Mouse (Mus musculus): ENCODE results near the gene Foxp4. TPM values are rescaled to one million over a fixed set of nuclear protein-coding genes. Genes with fewer than 3 reads are reported as not detected.

Gene Foxp4
- total RNA-seq, 2 experiments from 2014 or later: 3.4 to 16.9 TPM

GRCm38 (mm10) chr17:47901782-47902181 lies 22.7 kb downstream of the Foxp4 start:
- ATAC-seq (replicated peaks; ENCODE audit: poor library complexity, severe bottlenecking): peak; percentile 34; the same call in 1 of the 2 replicates

DNA sequence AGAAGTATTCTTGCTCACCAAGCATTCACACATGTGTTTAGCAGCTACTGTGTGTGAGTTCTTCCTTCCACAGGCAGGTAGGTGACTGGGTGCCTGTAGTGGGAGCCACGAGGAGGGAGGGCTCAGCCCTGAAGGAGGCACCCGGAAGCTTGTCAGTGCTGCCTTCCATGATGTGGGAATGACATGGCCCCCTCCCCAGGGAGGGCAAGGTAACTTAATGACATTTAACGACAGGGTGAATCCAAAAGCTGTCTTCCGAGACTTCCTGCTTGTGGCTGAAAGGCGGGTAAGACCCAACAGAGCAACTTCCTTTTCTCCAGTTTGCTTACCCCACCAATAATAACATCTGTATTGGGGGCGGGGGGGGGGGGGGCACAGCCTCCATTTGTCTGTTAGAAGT lies 23.7 kb downstream of the Foxp4 start:
- peak; percentile 69 for ATAC-seq (replicated peaks; ENCODE audit: poor library complexity, severe bottlenecking)

DNA sequence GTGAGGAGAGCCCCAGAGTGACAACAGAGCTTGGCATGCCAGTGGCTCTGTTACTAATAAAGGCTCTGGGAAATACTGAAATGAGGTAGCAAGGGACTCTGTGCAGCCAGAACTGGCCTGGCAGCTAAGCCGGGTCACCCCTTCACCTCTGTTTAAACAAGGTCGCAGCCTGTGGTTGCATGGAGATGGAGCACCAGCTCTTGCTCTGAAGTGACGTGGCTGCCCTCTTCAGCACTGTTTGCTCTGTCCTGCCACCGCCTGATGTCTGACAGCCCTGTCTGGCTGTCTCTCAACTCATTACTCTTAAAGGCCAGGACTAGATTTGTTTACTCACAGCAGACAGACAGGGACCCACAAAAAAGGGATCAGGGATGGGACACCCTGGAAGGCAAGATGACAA lies 25.3 kb downstream of the Foxp4 start:
- ATAC-seq (replicated peaks; ENCODE audit: poor library complexity, severe bottlenecking): no peak

GRCm38 (mm10) chr17:47897956-47898752 lies 26.3 kb downstream of the Foxp4 start:
- no peak for ATAC-seq (replicated peaks; ENCODE audit: poor library complexity, severe bottlenecking)

DNA sequence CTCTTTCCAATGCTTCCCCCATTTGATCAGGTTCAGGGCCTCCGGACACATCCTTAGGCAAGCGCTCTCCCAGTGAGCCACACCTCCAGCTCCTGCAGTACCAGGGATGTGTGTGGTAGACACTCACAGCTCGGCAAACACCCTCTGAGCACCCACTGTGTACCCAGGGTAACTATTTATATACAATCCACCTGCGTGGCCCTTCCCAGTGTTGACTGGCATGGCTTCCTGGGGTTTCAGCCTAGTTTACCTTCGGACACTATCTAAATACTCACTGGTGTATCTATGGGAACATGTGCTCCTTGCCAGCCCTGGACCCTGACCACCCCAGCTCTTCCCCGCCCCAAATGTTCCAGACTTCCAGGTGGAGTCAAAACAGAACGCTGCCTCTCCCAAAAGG lies 34.7 kb downstream of the Foxp4 start:
- ATAC-seq (replicated peaks; ENCODE audit: poor library complexity, severe bottlenecking): no peak

GRCm38 (mm10) chr17:47889267-47889666 lies 35.2 kb downstream of the Foxp4 start:
- no peak for ATAC-seq (replicated peaks; ENCODE audit: poor library complexity, severe bottlenecking)

DNA sequence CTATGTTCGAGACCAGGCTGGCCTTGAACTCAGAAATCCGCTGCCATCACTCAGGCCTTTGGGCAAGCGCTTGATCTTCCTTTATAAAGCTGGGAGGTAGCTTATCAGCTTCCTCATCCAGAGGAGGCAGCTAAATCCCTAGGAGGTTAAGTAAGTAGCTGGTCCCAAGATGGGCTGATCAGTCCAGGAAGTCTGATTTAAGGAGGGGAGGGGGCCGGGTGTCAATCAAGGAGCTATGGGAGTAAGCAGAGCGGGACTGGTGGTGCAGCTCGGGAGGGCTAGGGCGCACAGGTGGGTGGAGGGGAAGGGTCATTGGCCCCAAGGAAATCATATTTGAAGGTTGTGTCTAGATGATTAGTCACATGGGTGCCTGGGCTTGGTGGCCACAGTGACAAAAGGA lies 35.8 kb downstream of the Foxp4 start:
- no peak for ATAC-seq (replicated peaks; ENCODE audit: poor library complexity, severe bottlenecking)

- no peak for ATAC-seq (replicated peaks; ENCODE audit: poor library complexity, severe bottlenecking)
Observed at GRCm38 (mm10) chr17:47888155-47888455, 36.3 kb downstream of the Foxp4 start.

DNA sequence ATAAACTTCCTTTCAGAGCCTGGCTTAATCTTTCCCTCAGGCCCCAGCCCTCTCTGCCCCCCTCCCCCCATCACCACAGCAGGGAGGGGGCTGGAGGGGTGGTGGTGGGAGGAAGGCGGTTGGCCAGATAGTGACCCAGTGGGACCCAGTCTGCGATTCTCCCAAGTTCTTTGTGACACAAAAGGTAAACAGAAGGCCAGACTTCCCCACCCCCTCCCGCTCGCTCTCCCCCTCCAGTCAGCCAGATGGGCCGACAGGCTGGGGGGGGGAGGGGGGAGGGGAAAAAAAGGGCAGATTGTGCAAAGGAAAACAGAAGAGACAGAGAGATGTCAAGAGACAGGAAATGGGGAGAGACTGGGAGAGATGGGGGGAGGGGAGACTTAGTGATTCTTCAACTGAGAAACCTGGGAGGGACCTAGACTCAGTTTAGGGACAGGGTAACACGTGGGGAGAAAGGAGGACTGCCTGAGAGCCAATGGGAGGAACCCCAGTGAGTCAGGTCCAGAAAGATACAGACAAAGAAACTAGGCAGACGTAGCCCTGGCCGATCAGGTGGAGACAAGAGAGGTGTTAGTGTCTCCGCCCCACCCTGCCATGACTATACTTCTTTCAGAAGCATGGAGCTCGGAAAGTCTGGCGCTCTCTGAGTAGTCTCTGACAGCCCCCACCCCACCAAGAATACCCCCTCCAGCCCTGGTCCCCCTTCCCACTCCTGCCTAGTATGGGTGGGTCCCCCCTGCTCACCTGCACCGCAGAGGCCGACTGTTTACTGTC lies 36.9 kb downstream of the Foxp4 start:
- no peak for ATAC-seq (replicated peaks; ENCODE audit: poor library complexity, severe bottlenecking)

- peak; percentile 44; the same call in 1 of the 2 replicates for ATAC-seq (replicated peaks; ENCODE audit: poor library complexity, severe bottlenecking)
Observed at GRCm38 (mm10) chr17:47883099-47883498, 41.3 kb downstream of the Foxp4 start.

- ATAC-seq (replicated peaks; ENCODE audit: poor library complexity, severe bottlenecking): no peak
Observed at GRCm38 (mm10) chr17:47881330-47881729, 43.1 kb downstream of the Foxp4 start.

DNA sequence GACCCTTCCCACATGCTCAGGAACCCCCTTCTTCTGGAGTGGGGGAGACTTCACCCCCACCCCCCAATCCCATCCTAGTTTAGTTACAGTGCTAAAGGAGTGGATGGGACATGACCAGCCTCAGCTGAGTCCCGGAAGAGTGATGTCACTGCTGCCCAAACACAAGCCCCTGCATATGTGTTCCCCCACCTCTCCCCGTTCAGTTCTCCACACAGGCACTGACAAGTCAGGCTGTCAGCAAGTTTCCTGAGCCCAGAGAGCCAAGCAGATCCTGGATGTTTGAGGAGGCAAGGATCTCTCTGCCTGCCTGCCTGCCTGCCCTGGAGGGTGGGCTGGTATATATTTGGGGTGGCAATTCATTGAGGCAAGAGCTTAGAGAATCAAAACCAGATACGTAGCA lies 45.2 kb downstream of the Foxp4 start:
- no peak for ATAC-seq (replicated peaks; ENCODE audit: poor library complexity, severe bottlenecking)

GRCm38 (mm10) chr17:47878378-47879089 lies 45.9 kb downstream of the Foxp4 start:
- peak; percentile 17; the same call in 1 of the 2 replicates for ATAC-seq (replicated peaks; ENCODE audit: poor library complexity, severe bottlenecking)

DNA sequence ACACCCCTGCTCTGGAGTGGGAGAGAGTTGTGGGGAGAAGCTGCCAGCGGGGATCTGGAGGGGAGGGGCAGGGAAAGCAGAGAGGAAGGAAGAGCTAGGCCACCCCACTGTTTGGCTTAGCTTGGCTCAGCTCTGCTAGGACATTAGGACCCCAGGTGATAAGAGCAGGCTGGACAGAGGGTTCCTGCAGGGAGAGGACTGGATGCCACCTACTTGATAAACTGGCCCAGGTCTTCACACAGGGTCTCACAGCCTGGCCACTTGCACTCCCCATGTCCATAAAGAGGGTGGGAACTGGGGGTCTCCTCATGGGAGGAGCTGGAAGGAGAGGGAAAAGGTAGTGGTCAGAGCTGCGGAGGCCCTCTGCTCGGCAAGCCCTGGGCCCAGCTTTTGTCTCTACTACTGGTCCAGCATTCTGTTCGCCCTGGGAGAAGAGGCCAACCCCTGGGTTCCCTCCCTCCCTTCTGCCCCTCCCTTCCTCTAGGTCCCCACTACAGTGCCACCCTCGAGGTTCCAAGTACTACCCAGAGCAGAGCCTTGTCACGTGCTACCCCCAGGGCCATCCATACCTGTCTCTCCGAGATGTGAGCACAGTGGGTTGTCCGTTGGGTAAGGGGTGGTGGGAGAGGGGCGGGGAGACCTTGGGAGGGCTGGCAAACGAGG lies 46.6 kb downstream of the Foxp4 start:
- ATAC-seq (replicated peaks; ENCODE audit: poor library complexity, severe bottlenecking): no peak

- no peak for ATAC-seq (replicated peaks; ENCODE audit: poor library complexity, severe bottlenecking)
Observed at GRCm38 (mm10) chr17:47876776-47877714, 47.4 kb downstream of the Foxp4 start.

DNA sequence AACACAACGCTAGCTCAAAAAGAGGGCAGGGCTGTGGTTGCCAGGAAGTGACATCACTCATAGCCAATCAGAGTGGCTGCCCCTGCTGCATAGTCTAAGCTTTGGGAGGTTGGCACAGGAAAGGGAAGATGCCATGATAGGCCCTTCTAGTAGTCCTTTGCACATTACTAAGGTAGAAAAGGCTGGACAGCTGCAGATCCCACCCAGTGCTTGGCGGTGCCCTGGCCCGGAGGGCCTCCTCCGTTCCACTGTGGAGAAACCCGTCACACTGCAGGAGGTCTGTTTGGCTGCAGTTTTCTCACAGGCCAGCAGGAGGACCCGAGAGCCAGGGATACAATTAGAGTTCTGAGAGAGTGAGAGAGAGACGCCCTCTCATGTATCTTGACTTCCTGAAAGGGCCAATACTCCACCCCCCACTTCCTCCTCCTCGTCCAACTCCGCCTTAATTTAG lies 51.1 kb downstream of the Foxp4 start:
- ATAC-seq (replicated peaks; ENCODE audit: poor library complexity, severe bottlenecking): peak; percentile 90

DNA sequence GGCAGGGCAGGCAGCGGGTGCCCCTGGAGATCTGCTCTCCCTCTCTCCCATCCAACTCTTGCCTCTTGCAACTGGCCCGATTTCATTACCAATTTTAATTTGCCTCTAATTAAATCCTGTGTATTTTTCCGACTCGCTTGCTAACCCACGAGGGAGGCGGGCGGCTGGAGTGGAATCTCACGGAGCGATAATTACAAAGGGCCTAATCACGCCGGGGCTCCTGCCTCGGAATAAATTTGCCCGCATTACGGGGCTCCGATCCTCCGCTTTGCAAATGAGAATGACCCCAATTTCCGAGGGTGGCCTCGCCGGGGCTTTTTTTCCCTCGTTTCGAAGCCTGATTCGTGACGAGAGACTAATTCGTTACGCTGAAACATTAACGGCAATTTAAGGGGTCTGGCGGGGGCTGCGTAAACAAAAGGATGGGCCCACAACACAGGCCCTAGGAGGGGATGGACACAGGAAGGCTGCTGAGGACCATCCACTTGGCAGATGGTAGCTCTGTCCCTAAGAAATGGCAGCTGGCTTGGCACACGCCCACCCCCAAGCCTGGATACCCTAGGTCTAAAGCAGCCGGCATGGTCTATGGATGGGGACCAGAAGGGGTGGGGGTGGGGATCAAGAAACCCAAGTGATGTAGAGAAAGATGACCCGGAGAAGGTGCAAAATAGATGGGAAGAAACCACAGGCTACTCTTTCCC lies 52.0 kb downstream of the Foxp4 start:
- no peak for ATAC-seq (replicated peaks; ENCODE audit: poor library complexity, severe bottlenecking)

GRCm38 (mm10) chr17:47869874-47870273 lies 54.6 kb downstream of the Foxp4 start:
- ATAC-seq (replicated peaks; ENCODE audit: poor library complexity, severe bottlenecking): no peak

- no peak for ATAC-seq (replicated peaks; ENCODE audit: poor library complexity, severe bottlenecking)
Observed at GRCm38 (mm10) chr17:47866037-47866436, 58.4 kb downstream of the Foxp4 start.
